Mouse (Mus musculus) WW6 (cell line): Measurements from ENCODE around the gene Gucd1.
"Not testable (repeated sequence)": the region's sequence is repeated elsewhere in the genome, so short reads cannot be mapped to it uniquely, and the experiment has no call there.

ENCODE experiments used
- DNase-seq: peaks from one replicate; pipeline ENCODE4 v3.0.0-alpha.2; 2013; ENCODE audit warnings: low read depth, low spot score

Gene Gucd1

DNA sequence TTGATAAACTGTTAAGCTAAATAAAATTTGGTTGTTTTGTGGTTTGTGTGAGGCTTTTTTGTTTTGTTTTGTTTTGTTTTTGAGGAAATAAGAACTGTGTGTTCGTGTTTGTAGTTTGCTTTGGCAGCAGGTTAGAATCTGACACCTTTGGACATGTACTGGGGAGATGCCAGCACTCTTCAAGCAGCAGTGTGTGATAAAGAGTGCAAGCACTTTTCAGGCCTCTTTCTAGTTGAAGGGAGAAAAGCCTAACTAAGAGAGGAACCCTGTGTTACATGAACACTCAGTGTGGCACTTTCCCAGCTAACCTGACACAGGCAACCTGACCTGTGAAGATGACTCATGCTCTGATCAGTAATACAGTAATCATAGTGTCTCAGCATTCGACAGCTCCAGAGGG lies 17.7 kb upstream of the Gucd1 start:
- no peak for DNase-seq

DNA sequence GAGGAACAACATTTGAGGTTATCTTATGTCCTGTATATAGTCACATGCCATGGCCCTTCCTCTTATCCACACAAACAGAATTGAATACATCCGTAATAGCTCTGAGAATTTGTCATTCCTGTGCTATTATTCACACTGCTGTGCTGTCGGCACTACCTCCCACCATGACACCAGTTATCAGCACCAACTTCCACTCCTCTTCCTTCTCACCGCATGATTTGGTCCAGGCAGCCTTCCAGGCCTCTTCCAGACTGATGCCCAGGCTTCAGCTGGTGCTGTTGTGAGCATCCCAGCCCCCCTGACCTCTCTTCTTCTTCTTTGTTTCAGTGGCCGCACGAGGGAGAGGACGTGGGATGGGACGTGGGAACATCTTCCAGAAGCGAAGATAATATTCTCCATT lies 17.2 kb upstream of the Gucd1 start:
- no peak for DNase-seq

DNA sequence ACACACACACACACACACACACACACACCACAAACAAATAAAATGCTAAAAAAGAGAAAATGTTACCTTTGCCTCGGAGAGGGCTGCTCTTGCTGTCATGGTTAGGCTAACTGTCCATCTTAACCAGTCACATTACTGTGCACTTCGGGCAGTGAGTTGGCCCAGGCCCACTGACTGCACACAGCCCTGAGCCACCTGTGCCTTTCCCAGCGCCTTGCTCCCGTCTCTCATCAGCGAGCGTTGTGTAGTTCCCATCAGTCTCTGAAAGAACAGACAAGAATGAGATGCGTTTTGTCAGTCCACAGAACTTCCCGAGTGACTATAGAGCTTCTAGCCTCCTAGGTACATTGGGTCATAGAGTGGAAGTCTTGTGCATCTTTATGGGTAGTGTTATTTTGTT lies 16.4 kb upstream of the Gucd1 start:
- DNase-seq = no peak

DNA sequence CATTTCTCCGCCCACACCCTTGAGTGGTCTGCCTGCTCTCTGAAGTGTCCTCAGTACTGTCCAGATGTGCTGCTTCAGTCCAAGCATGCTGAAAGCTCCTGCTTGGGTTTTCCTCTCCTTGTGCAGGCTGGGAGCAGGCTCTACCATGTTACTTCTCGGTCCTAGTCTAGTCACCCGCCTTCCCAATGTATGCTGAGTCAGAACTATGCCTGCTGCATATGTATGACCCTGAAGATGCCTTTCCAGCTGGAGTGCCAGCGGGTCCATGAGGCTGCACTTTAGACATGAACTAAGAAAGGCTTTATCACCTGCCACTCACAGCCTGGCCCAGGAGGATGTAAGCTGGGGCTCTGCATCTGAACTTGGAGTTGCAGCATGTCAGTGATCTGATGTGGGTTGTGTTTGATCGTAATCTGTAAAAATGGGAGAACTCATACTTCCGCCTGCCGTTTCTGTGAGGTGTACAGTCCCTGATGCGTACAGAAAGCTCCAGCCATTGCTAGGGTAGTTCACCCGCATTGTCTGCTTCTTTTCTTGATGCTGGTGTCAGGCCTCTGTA lies 13.8 kb upstream of the Gucd1 start:
- no peak for DNase-seq

DNA sequence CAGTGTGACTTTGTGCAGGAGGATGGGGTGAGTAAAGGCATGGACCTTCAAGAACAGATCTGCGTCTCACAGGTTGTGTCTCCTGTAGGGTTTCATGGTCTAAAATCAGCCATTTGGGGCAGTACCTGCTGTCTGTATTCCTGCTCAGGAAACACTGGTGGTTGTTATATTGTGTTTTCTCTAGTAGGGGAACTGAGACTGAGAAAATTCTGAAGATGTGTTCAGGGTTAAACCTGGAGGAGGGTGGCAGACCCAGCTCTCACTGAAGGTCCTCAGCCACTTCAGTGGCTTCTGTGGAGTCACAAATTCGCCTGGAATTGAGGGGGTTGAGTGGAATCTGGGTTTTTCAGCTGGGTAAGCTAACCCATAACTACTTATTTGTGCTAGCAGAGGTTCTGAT lies 12.6 kb upstream of the Gucd1 start:
- no peak for DNase-seq

DNA sequence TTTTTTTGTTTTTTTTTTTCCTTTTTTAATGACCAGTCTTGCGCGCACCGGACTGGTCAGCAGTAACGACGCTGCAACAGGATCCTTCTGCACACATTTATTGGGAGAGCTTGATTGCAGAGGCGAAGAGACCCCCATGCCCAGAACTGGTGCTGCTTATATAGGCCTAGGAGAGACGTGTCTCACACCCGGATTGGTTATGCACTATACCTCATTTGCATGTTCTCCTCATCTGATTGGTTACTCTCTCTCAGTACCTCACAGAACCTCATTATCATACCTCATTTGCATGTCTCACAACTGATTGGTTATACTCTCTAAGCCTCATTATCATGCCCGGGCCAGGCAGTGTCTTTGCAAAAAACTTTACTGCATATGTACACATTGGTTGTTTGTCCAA lies 7.7 kb upstream of the Gucd1 start:
- not testable (repeated sequence) for DNase-seq

DNA sequence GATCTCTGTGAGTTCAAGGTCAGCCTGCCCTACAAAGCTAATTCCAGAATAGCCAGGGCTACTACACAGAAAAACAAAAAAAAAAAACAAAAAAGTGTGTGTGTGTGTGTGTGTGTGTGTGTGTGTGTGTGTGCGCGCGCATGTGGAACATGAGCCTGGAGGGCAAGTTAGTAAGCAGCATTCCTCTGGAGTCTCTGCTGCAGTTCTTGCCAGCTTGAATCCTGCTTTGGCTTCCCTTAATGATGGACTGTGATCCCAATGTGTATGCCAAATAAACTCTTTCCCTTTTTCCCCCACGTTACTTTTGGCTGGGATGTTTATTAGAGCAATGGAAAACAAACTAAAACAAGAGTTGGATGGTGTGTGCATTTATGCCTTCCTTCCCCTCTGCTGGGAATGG lies 3.9 kb upstream of the Gucd1 start:
- DNase-seq = no peak

DNA sequence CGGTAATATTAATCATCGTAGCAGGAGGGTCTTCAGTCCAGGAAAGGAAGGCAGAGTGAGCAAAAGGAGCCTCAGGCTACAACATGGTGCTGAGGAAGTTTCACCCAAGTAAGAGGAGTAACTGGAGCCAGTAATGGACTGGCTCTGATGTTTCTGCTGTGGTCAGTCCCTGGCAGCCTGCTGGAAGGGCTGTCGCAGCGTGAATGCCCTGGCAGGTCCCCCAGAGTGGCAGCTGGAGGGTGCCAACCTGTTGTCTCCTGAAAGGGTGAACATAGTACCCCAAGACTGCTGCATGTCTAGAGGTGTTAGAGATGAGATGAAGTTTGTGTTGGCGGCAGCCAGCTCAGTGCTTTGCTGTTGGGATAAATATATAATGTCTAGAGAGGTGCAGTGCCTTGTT lies 2.8 kb upstream of the Gucd1 start:
- DNase-seq = no peak

DNA sequence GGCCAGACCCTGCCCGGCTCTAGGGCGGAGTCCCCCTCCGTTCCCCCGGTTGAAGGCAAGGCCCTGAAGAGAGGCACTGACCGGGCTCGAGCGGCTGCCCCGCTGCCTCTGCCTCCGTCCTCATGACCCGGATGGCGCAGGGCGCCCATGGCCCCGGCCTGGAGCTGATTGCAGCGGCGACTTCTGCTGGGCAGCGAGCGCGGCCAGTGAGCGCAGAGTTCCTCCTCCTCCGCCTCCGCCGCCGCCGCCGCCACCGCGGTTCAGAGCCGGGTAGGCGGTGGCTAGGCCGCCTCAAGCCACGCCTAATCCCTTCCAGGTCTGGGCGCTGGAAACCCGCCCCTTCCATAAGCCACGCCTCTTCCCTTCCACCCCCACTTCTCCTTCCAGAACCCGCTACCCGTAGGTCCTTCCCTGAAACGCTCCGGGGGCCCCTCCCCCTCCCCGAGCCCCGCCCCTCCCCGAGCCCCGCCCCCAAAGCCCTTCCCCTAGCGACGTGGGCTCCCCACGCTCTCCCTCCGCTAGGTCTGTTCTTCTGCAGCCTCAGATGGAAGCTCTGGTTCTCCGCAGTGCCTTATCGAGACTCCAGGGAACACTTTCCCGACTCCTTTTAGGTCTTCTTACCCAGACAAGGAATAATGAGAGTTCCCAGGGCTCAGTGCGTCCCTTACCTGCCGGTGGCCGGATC lies 557 bp downstream of the Gucd1 start, which contains the start of gene Snrpd3:
Gene Snrpd3 (plus strand): TSS at position 479 of the 685 bp plus-strand sequence.
- peak; percentile 91 for DNase-seq

DNA sequence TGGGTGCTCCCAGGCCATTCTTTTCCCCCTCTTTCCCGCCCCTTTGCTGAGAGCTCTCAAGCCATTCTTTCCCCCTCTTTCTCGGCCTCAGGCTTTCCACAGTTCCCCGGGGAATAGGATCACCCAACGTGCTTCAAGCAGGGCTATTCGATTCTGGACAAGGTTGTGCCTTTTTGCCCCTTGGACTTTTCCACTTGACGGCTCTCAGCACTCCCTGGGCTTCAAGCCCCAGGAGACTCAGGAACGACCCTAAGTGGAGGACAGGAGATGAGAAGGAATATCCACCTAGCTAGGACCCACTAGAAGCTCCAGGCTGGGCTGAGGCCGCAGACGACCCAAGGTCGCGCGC lies 1.1 kb downstream of the Gucd1 start:
- no peak for DNase-seq

DNA sequence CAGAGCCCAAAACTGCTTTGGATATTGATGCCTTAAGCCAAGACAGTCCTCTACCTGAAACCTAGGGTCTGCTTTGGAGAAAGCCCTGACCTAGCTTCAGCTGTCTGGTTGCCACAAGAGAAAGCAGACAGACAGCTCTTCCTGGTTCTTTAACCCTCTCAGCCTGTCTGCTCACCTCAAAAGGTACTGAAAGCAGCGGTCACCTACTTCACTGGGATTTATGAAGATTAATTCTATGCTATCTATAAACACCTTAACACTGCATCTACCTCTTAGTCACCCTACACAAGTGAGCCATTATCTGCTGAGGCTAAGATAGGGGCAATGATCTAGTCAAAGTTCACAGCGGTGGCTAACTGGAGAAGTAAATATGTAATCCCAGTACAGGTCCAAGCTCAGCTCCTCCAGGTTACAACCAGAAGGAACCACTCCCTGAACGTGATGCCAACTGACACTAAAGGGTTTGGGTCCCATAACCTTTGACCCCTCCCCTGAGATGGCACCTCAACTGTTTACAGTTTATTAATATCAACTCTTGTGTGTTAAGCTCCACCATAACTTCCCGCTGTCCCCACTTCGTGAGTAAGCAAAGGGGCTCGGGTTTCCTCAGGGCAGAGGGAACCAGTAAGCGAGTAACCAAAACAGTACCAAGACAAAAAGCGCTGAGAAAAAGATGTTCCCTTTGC lies 1.6 kb downstream of the Gucd1 start:
- DNase-seq = no peak

DNA sequence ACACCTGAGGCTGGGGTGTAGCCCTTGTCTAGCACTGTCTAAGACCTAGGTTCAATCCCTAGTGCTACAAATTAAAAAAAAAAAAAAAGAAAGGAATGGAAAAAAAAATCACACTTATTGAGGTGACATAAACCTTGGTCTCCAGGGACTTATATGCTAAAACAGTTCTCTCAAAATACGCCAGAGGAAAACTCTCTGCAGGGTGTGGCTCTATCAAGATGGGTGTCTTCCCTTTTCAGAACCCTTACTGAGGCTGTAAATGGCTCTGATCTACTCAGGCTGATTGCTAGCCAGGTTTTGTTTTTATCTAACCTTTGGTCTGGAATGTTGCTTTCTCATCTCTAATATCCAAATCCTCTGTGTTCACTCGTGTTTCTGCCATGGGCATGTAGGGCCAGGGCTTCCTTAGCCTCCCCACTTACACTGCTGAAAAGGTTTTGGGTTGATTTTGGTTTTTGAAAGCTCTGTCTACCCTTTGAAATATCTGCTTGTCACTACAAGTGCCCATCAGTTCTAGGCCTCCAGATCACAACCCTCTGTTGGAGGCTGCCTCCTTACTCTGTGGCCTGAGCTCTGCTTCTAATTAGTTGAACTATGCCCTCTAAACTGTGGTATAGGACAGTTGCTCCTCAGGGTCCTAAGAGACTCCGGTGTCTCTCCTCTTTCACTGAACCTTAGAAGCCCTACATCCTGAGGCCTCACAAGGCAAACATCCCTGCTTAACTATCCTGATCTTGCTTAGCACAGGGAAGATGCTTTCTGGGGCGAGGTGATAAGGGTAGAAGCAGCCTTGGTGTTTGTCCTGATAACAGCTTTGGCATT lies 2.3 kb downstream of the Gucd1 start:
- no peak for DNase-seq

DNA sequence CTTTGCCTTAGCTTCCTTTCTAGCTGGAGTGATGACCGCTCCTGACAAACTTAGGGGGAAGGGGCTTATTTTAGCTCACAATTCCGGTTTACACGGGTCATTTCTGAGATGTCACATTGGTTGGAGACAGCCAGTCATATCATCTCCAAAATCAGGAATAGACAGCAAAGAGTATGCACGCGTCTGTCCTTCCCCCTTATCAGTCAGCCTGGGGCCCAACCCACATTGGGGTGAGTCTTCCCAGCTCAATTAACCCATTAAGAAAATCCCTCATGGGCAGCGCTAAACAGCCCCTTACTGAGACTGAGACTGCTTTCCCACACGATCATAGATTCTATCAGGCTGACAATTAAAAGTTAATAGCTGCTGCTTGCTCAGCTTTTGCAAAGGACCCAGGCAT lies 3.4 kb downstream of the Gucd1 start:
- no peak for DNase-seq

DNA sequence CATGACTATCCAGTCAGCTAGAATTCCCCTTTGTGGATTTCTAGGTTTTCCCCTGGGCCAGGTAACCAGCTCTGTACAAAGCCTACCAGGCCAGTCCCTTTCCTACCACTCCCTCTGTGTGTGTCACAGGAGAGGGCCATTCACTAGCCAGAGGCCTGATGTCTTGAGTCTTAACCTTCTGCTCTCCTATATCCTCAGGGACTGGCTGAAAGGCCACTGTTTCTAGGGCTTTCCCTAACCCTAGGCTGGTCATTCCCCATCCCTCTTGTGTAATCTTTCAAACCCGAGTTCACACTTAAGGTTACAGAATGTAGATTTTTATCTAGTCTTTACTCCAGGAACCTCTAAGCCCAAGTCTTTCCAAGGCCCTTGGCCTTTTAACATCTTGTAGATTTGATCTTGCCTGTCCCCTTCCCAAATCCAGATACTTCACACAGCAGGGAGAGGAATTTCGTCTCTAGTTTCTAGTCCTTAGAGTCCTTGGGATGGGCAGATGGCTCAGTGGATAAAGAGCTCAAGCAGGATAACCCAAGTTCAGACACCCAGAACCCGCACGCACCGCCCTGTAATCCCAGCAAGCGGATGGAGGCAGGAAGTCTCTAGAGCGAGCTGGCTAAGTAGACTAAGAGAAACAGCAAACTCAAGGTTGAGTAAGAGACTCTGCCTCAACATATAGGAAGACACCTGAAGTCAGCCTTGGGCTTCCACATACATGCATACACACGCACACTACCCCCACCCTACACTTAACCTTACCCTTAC lies 4.3 kb downstream of the Gucd1 start:
- DNase-seq = no peak

DNA sequence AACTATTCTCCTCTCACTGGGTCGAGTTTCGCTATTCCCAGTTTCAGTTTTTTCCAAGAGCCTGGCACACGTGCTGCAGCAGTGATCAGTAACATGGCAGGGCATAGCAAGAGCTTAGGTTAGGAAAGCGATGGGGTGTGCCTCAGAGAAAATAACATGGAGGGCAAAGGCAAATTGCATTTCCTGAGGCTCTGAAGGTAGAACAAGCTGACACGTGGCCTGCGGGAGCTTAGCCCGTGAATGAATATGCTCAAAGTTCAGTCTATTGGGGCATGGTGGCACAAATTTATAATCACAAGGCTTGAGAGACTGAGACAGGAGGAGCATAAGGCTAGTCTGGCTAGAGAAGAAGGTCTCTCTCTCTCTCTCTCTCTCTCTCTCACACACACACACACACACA lies 5.0 kb downstream of the Gucd1 start:
- DNase-seq = no peak

DNA sequence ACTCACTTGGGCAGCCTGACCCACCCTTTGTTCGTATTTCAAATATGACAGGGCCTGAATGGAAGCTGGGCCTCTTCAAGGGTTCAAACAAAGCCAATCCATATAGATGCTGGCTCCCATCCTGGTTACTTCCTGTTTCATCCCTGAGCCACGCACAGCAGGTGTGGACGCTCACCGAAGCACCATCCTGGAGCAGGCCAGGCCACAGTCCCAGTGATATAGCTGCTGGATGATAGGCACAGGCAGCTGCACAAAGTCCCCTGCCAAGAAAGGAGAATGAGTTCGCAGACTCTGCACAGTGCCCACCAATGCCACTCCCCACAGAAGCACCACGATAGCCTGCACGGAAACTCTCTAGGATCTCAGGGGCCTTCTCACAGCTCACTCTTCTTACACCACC lies 5.9 kb downstream of the Gucd1 start:
- no peak for DNase-seq

DNA sequence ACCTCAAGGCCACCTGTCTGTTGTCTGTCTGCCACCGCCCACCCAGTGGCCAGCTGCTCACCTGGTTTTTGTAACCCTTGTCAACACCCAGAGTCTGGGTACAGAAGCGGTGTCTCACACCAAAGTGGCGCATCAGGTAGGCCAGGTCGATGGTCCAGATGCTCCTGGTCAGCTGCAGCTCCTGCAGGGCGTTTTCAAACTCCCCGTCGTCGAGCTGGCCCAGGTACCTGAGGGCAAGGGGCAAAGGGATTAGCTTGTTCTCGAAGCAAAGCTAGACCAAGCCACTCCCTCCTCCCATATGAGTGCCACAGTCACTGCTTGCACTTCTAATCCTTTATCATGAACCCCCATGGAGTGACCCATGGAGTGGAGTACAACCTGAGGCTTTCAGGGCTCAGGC lies 6.7 kb downstream of the Gucd1 start:
- no peak for DNase-seq

DNA sequence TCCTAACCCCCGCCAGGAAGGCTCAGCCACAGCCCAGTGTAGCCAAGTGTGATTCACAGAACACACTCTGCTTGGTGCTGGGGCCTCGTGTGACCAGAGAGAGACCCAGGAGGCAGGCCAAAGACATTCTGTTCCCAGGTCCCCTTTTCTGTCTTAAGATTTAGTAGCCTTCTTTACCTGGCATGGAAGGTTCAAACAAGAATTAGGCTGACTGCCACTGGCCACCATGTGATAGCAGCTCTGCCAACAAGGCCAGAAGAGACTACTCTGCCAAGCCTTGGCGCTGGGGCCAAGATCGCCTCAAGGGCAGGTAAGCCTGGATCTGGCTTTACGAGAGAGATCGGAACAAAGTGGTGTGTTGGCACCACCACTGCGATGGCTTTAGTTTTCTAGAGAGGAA lies 7.3 kb downstream of the Gucd1 start:
- no peak for DNase-seq

DNA sequence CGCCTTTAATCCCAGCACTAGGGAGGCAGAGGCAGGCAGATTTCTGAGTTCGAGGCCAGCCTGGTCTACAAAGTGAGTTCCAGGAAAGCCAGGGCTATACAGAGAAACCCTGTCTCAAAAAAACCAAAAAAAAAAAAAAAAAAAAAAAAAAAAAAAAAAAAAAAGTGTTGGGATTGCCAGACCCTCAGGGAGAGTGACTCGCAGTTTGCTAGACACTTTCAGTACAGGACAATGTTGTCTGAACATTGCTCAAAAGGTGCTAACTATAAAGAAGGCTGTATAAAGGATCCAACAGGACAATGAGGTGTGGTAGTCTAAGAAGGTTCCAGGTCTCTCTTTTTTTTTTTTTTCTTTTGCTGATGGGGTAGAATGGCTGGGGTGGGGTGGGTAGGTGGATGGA lies 11.8 kb downstream of the Gucd1 start:
- not testable (repeated sequence) for DNase-seq

DNA sequence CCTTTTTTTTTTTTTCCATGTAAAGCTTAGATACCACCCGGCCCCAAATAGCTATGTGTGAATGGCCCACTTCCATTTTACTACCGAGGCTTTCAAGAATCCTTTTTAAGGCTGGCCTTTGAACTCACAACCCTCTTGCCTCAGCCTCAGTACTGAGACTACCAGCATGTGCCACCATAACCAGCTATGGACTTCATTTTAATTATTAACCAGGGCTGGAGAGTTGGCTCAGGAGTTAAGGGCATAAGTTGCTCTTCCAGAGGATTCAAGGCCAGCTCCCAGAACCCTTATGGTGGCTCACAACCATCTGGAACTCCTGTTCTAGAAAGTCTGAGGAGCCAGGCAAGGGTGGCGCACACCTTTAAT lies 12.7 kb downstream of the Gucd1 start:
- DNase-seq = no peak

DNA sequence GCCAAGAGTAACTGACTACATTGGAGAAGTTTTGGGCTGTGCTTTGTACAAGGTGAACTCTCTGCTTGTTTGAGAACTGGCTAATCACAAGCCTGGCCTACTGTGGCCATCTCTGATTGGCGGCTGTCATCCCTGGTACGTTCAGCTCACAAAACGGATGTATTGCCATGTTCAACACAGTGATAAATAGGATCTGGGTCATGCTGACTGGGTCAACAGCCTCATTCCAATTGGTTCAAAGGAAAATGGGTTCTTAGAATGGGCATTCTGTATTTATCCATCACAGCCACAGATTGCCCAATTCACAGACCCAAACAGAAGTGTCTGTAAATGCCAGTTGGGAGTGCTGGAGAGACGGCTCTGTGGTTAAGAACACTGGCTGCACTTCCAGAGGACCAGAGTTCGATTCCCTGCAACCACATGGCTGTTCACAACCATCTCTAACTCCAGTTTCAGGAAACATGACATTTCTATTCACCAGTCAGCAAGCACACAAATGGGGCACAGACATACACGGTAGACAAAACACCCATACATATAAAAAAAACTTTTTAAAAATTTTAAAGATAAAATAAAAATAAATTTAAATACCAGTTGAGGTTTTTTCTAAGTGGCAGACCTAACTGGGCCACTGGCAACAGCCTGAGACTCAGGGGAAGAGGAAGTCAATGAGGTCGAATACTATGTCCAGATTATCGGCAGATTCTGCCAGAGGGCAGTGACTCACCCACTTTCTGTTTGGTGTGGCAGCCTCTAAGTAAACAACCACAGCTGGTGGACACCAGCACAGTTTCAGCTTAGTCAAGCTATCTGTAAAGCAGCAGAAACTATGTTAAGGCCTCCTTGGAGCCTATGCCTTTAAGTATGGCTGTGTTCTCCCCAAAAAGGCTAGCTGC lies 13.3 kb downstream of the Gucd1 start:
- DNase-seq = no peak
